Mouse (Mus musculus) thymus, postnatal 36 days (tissue): ENCODE data around the gene Tspan2.

Source experiments
- DNase-seq, 2 experiments: peaks; one replicate each; pipeline ENCODE4 v3.0.0; 2022; ENCODE audit warnings: mixed read lengths in 2 of 2

Tspan2 gene

GRCm38 (mm10) chr3:102734313-102735030 is at the start of gene Tspan2:
Gene Tspan2 (plus strand): TSS chr3:102734529.
- peak; percentile 76 to 78 for DNase-seq

- DNase-seq, result no peak
These were observed 47.5 kb upstream of the Tspan2 start for GRCm38 (mm10) chr3:102686861-102687260.

- DNase-seq, result no peak
These were observed 46.5 kb upstream of the Tspan2 start for GRCm38 (mm10) chr3:102687852-102688251.

- peak; percentile 28 to 32 for DNase-seq
These were observed 42.4 kb upstream of the Tspan2 start for GRCm38 (mm10) chr3:102691802-102692484.

GRCm38 (mm10) chr3:102692758-102693325 is 41.5 kb upstream of the Tspan2 start:
- no peak for DNase-seq

- no peak for DNase-seq
These were observed 36.2 kb upstream of the Tspan2 start for GRCm38 (mm10) chr3:102698127-102698526.

GRCm38 (mm10) chr3:102701303-102701702 is 33.0 kb upstream of the Tspan2 start:
- no peak for DNase-seq

GRCm38 (mm10) chr3:102701902-102702544 is 32.3 kb upstream of the Tspan2 start:
- peak; percentile 71 to 80 for DNase-seq

GRCm38 (mm10) chr3:102704001-102704401 is 30.3 kb upstream of the Tspan2 start:
- no peak for DNase-seq

GRCm38 (mm10) chr3:102708599-102708998 is 25.7 kb upstream of the Tspan2 start:
- DNase-seq, result no peak

- peak; percentile 82 to 84 for DNase-seq
These were observed 19.2 kb upstream of the Tspan2 start for GRCm38 (mm10) chr3:102715066-102715584.

GRCm38 (mm10) chr3:102715839-102716238 is 18.5 kb upstream of the Tspan2 start:
- DNase-seq, result no peak

- DNase-seq, result no peak
These were observed 16.6 kb upstream of the Tspan2 start for GRCm38 (mm10) chr3:102717586-102718285.

GRCm38 (mm10) chr3:102723154-102723553 is 11.2 kb upstream of the Tspan2 start:
- peak in 1 of 2 experiments; percentile 39 for DNase-seq

- no peak for DNase-seq
These were observed 10.3 kb upstream of the Tspan2 start for GRCm38 (mm10) chr3:102723841-102724570.

GRCm38 (mm10) chr3:102724798-102725459 is 9.4 kb upstream of the Tspan2 start:
- peak in 1 of 2 experiments; percentile 36 for DNase-seq

- no peak for DNase-seq
These were observed 4.9 kb upstream of the Tspan2 start for GRCm38 (mm10) chr3:102729416-102729815.

- no peak for DNase-seq
These were observed 3.2 kb upstream of the Tspan2 start for GRCm38 (mm10) chr3:102731112-102731511.

GRCm38 (mm10) chr3:102732619-102733018 is 1.7 kb upstream of the Tspan2 start:
- no peak for DNase-seq

- DNase-seq, result no peak
These were observed 1.3 kb upstream of the Tspan2 start for GRCm38 (mm10) chr3:102733050-102733449.

- no peak for DNase-seq
These were observed 405 bp upstream of the Tspan2 start for GRCm38 (mm10) chr3:102733936-102734312.
